Mouse (Mus musculus) activated CD4-positive, CD25-positive, alpha-beta regulatory T cell, adult 4 months (primary cell): ENCODE results near the gene Rhoq. TPM values are rescaled to one million over a fixed set of nuclear protein-coding genes. Genes with fewer than 3 reads are reported as not detected.

Experiments used
- ATAC-seq: one replicate; pipeline ENCODE4 v1.8.0; 2017
- polyA plus RNA-seq, 2 experiments: library from polyadenylated mRNA; unstranded; fragments of 100-300 nt; shearing (Covaris generic); gene quantifications; one replicate each; pipeline ENCODE4 v1.2.1; 2017

The Rhoq gene
- polyA plus RNA-seq, 2 experiments from 2014 or later, result 3.3 to 3.8 TPM

GRCm38 (mm10) chr17:87008950-87009349 is 46.1 kb downstream of the Rhoq start:
- ATAC-seq, result no peak

DNA sequence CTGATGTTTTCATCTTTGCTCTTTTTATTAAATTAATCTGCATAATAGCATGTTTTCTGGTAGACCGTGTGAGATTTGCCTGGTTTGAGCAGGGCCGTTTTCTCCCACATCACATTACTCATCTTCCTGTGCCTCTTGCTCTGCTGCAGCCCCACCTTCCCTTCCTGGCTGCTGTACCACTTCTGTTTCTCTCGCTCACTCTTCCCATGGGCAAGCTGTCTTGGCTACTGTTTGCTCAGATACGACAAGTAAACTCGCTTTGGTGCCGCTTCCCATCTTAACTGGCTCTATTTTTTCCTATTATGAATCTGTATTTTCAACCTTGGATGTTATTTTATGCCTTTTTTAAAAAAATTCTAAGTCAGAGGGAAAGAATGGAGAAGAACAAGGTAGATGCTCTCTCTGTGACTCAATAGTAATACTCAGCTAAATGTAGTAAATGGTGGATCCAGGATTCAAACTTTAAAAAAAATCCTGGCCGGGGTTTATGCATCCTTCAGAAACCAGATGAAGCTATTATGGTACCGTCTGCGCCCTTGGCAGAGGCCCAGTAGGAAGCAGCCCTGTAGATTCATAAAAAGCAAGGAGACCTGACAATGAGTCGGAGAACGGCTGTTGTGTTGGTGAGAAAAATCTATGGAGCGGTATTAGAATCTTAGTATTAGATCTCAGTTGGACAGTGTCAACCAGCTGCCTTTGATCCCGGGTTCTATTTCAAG is 48.6 kb downstream of the Rhoq start:
- no peak for ATAC-seq

- ATAC-seq, result no peak
These were observed 56.8 kb downstream of the Rhoq start for GRCm38 (mm10) chr17:87019692-87020091.

GRCm38 (mm10) chr17:87024491-87025242 is 61.8 kb downstream of the Rhoq start:
- no peak for ATAC-seq

- peak; percentile 98 for ATAC-seq
These were observed 62.5 kb downstream of the Rhoq start, which contains the start of the genes Pigf and Cript for GRCm38 (mm10) chr17:87025269-87025949. TSS of gene Pigf (minus strand) at chr17:87025406. TSS of gene Cript (plus strand) at chr17:87025550.

- ATAC-seq, result peak; percentile 87
These were observed 73.5 kb downstream of the Rhoq start for GRCm38 (mm10) chr17:87036141-87037073.

DNA sequence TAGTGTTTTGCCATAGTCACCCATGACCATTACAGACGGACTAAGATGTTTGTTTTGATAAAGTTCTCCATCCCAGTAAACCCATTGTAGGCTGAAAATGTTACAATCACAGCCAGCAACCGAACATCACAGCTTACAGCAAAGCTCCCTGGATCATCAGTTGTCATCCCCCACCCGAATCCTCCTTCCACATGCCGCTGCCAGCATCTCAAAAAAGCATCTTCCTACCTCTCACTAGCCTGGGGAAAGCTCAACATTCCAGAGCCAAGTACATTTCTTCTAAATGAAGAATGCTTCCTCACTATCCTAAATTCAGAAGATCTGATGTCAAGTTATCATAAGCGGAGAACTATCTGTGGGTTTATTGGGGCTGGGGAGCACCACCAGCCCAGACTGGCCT is 75.6 kb downstream of the Rhoq start:
- no peak for ATAC-seq

DNA sequence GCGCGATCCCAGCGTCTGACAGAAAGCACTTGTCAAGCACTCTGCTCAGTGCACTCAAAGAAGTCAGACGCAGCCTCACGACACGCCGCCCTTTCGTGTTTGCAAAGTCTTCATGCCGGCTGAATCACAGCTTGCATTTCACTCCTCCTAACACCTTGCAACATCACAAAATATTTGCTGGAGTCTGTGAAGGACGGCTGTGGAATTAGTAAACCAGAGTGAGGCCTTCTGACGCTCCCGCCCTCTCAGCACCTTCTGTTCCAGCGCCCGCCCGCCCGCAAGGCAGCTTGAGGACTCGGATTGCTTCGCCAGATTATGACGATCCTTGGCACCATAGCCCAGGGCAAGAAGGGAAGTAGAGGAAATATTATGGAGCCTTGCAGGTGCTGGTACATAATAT is 78.9 kb downstream of the Rhoq start:
- ATAC-seq, result no peak

DNA sequence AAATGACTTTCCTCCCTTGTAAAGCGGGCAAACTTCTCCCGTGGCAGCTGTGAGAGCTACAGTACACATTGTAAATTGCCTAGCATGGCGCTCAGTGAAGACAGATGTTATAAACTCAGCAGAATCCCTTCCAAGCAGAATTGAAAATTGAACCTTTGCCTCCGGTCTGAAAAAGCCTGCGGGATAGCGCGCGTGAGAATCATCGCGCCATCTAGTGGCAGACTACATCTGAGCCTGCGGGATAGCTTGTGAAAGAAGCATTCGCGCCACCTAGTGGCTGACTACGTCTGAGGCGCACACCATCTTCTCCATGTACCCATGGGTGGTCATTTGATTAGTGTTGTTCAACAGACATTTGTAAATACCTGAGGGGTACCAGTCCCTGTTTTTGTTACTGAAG is 81.5 kb downstream of the Rhoq start:
- peak; percentile 97 for ATAC-seq

DNA sequence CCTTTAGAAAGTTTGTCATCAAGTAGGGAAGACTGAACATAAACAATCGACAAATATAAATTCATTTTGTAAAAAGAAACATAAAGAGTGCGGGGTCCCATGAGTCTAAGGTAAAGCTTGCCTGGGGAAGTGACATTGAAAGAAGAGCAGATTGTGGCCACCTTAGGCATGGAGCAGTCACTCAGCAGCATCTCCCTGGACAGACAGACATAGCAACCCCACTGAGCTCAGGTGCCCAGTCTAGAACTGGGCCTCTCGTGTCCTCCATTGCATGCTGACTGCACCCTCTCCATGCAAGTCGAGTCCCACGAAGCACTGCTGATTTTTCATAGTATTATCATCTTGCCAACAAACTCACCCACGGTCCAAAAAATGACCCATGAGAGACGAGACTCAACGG is 81.9 kb downstream of the Rhoq start:
- no peak for ATAC-seq

Other genes with a start within 250 kb of the Rhoq start
- gene Epas1, start 209.4 kb upstream of the Rhoq start, polyA plus RNA-seq, result 1 to 10 TPM; 2.1 to 3.8 TPM
- gene Tmem247, start 45.7 kb upstream of the Rhoq start, polyA plus RNA-seq, result not detected
- gene Atp6v1e2, start 15.2 kb upstream of the Rhoq start, polyA plus RNA-seq, result not detected
- gene Pigf, start 62.3 kb downstream of the Rhoq start, polyA plus RNA-seq, result 10 to 100 TPM; 19.5 to 25.3 TPM
- gene Cript, start 62.5 kb downstream of the Rhoq start, polyA plus RNA-seq, result 100 to 1,000 TPM; 110 to 115 TPM
- 1 to 10 TPM; 5.7 to 7.9 TPM for gene Socs5, start 144.6 kb downstream of the Rhoq start, polyA plus RNA-seq